Mouse (Mus musculus): Measurements from ENCODE around the gene Arhgef12. TPM values are rescaled to one million over a fixed set of nuclear protein-coding genes. Genes with fewer than 3 reads are reported as not detected.

The Arhgef12 gene
- polyA plus RNA-seq, 1 experiment from 2014 or later, result 15.9 TPM

DNA sequence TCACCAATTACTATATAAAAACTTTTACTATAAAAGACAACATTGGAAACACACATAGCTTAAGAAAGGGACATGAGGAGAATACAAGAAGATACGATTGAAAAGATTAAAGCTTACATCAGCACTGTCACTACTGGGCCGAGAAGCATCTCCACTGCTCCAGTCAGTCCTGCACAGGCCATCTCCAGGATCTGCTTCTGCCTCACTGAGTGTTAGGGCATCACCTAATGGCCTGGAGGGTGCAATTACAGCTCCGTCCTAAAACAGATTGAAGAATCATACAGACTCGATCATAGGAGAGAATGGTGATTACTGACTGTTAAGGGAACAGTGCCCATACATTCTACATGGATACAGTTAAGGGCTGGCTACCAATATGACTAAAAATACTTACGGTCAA, 91.3 kb downstream of the Arhgef12 start:
- Histone ChIP-seq H3K9me3 (ENCODE audit: control insufficient read depth, low read length) (no peaks in the 10 kb centered on the region), H3K4me2 (ENCODE audit: low read length) (no peak overlapping the region), H3K36me3 (ENCODE audit: control insufficient read depth, insufficient read depth, low read length) (peaks cover 42% of the 10 kb centered on the region), H3K9ac (ENCODE audit: low read length) (no peak overlapping the region), H3K27ac (ENCODE audit: low read depth) (no peak overlapping the region), H3K27me3 (replicated peaks; ENCODE audit: control insufficient read depth, insufficient read depth, low read length) (no peaks in the 10 kb centered on the region), H3K4me1 (replicated peaks; ENCODE audit: control insufficient read depth, insufficient read depth, low read length) (no peaks in the 10 kb centered on the region), H3K4me3 (ENCODE audit: low read depth, low read length) (no peak overlapping the region)
- no peak for ATAC-seq (replicated peaks; ENCODE audit: low FRiP score, low TSS enrichment, low read depth)
- WGBS, result 91% methylated on average over 5 of the region's 5 CpGs
- no peak for DNase-seq (ENCODE audit: low spot score)

DNA sequence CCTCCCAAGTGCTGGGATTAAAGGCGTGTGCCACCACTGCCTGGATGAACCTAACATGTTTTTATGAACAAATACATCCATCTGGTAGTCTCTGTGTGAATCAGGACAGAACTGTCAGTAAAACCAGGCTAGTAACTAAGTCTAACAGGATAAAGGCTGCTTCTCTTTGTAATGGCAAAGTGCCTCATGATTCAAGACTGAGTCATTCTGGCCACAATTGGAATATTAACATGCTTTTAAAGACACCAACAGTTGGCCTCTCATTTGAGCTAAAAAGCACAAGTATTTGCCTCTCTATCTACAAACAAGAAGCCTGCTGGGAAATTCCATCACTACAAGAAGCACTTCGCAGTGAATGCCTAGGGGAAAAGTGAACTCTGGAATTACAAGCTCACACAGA, 91.7 kb downstream of the Arhgef12 start:
- Histone ChIP-seq H3K27me3 (replicated peaks; ENCODE audit: control insufficient read depth, insufficient read depth, low read length) (no peaks in the 10 kb centered on the region), H3K36me3 (ENCODE audit: control insufficient read depth, insufficient read depth, low read length) (peaks cover 40% of the 10 kb centered on the region), H3K9me3 (ENCODE audit: control insufficient read depth, low read length) (no peaks in the 10 kb centered on the region), H3K4me1 (replicated peaks; ENCODE audit: control insufficient read depth, insufficient read depth, low read length) (no peaks in the 10 kb centered on the region), H3K4me2 (ENCODE audit: low read length) (no peak overlapping the region), H3K27ac (ENCODE audit: low read depth) (no peak overlapping the region), H3K4me3 (ENCODE audit: low read depth, low read length) (no peak overlapping the region), H3K9ac (ENCODE audit: low read length) (no peak overlapping the region)
- DNase-seq (ENCODE audit: low spot score) (no peak), ATAC-seq (replicated peaks; ENCODE audit: low FRiP score, low TSS enrichment, low read depth) (no peak)
- WGBS, result 85% methylated on average over 2 of the region's 2 CpGs

DNA sequence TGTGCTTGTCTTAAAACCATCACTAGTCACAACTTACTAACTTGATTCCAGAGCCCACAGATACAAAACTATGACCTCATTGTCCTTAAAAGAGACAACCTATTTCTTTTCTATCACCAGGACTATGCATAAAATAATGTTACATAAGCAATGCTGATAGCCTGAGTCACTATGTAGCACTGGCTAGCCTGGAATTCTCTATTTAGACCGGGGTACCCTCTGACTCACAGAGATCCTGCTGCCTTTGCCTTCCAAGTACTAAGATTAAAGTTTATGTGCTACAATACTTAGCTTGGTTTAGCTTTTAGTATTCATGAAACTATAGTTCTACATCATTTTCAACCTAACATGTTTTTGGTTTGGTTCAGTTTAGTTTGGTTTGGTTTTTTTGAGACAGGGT, 92.2 kb downstream of the Arhgef12 start:
- no peaks in the 10 kb centered on the region for H3K9me3 ChIP-seq (ENCODE audit: control insufficient read depth, low read length)
- DNase-seq (ENCODE audit: low spot score) (no peak), ATAC-seq (replicated peaks; ENCODE audit: low FRiP score, low TSS enrichment, low read depth) (no peak)
- no peak overlapping the region for H3K27ac ChIP-seq (ENCODE audit: low read depth)
- 97% methylated on average over 1 of the region's 1 CpGs for WGBS
- no peaks in the 10 kb centered on the region for H3K4me1 ChIP-seq (replicated peaks; ENCODE audit: control insufficient read depth, insufficient read depth, low read length)
- no peak overlapping the region for H3K4me2 ChIP-seq (ENCODE audit: low read length)
- H3K36me3 ChIP-seq (ENCODE audit: control insufficient read depth, insufficient read depth, low read length), result peaks cover 44% of the 10 kb centered on the region
- H3K27me3 ChIP-seq (replicated peaks; ENCODE audit: control insufficient read depth, insufficient read depth, low read length), result no peaks in the 10 kb centered on the region
- H3K4me3 ChIP-seq (ENCODE audit: low read depth, low read length), result no peak overlapping the region
- no peak overlapping the region for H3K9ac ChIP-seq (ENCODE audit: low read length)

DNA sequence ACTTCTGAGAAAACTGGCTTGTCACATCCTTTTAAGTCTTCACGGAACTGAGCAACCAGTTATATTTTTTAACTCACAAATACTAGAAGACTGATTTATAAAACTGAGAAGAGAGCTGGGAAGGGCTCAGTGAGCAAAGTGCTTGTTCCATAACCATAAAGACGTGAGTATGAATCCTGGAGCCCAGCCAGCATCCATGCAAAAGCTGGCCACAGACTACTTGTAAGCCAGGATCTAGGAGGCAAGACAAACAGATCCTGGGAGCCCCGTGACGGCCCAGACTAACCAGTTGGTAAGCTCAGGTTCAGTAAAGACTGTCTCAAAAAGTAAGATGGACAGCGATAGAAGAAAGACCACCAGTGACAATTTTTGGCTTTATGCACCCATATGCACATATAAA, 94.5 kb downstream of the Arhgef12 start:
- no peak overlapping the region for H3K9ac ChIP-seq (ENCODE audit: low read length)
- H3K4me3 ChIP-seq (ENCODE audit: low read depth, low read length), result no peak overlapping the region
- 81% methylated on average over 5 of the region's 5 CpGs for WGBS
- H3K27ac ChIP-seq (ENCODE audit: low read depth), result no peak overlapping the region
- H3K9me3 ChIP-seq (ENCODE audit: control insufficient read depth, low read length), result no peaks in the 10 kb centered on the region
- DNase-seq (ENCODE audit: low spot score), result no peak
- no peaks in the 10 kb centered on the region for H3K27me3 ChIP-seq (replicated peaks; ENCODE audit: control insufficient read depth, insufficient read depth, low read length)
- no peaks in the 10 kb centered on the region for H3K4me1 ChIP-seq (replicated peaks; ENCODE audit: control insufficient read depth, insufficient read depth, low read length)
- peaks cover 52% of the 10 kb centered on the region for H3K36me3 ChIP-seq (ENCODE audit: control insufficient read depth, insufficient read depth, low read length)
- ATAC-seq (replicated peaks; ENCODE audit: low FRiP score, low TSS enrichment, low read depth), result no peak
- no peak overlapping the region for H3K4me2 ChIP-seq (ENCODE audit: low read length)

DNA sequence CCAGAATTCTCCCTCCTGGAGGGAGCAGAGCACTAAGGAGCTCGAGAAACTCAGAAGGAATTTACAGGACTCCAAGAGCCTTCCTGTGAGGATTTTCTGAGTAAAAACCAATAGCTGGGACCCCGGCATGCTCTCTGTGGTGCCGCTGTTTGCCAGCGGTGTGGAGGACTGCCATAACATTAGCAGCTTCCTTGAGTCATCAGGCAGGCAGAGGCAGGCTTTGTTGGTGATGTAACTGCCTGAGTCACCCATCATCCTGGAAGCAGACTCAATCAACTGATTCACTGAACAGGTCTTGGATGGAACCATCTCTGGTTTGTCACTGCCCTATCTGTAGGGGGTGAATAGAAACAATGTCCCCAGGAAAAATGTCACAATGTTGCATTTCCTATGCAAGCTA, 96.0 kb downstream of the Arhgef12 start:
- Histone ChIP-seq H3K4me1 (replicated peaks; ENCODE audit: control insufficient read depth, insufficient read depth, low read length) (no peaks in the 10 kb centered on the region), H3K9ac (ENCODE audit: low read length) (no peak overlapping the region), H3K4me2 (ENCODE audit: low read length) (no peak overlapping the region), H3K27me3 (replicated peaks; ENCODE audit: control insufficient read depth, insufficient read depth, low read length) (no peaks in the 10 kb centered on the region), H3K36me3 (ENCODE audit: control insufficient read depth, insufficient read depth, low read length) (peaks cover 54% of the 10 kb centered on the region), H3K27ac (ENCODE audit: low read depth) (no peak overlapping the region), H3K4me3 (ENCODE audit: low read depth, low read length) (no peak overlapping the region), H3K9me3 (ENCODE audit: control insufficient read depth, low read length) (0 out of 2 replicates have a peak, but pooled peaks cover 2% of the 10 kb centered on the region)
- ATAC-seq (replicated peaks; ENCODE audit: low FRiP score, low TSS enrichment, low read depth) (no peak), DNase-seq (ENCODE audit: low spot score) (no peak)
- 76% methylated on average over 4 of the region's 4 CpGs for WGBS

DNA sequence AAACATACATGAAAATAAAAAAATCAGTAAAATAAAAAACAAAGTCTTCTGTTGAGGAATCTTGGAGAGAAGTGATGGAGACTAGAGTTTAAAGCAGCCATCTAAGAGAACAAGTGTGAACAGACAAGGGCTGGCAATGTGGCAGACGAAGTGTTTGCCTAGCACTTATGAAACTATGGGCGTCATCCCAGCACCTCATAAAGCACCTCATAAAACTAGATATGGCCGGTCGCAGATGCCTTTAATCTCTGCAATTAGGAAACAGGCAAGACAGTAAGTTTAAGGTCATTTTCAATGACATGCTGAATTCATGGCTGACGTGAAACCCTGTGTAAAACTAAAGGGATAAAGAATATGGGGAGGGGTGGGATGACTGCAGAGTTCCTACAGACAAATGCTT, 103.2 kb downstream of the Arhgef12 start:
- Histone ChIP-seq H3K4me2 (ENCODE audit: low read length) (no peak overlapping the region), H3K27me3 (replicated peaks; ENCODE audit: control insufficient read depth, insufficient read depth, low read length) (no peaks in the 10 kb centered on the region), H3K9ac (ENCODE audit: low read length) (no peak overlapping the region), H3K36me3 (ENCODE audit: control insufficient read depth, insufficient read depth, low read length) (peaks cover 85% of the 10 kb centered on the region), H3K4me3 (ENCODE audit: low read depth, low read length) (no peak overlapping the region), H3K9me3 (ENCODE audit: control insufficient read depth, low read length) (0 out of 2 replicates have a peak, but pooled peaks cover 2% of the 10 kb centered on the region), H3K27ac (ENCODE audit: low read depth) (no peak overlapping the region), H3K4me1 (replicated peaks; ENCODE audit: control insufficient read depth, insufficient read depth, low read length) (no peaks in the 10 kb centered on the region)
- DNase-seq (ENCODE audit: low spot score), result no peak
- no peak for ATAC-seq (replicated peaks; ENCODE audit: low FRiP score, low TSS enrichment, low read depth)
- 73% methylated on average over 5 of the region's 5 CpGs for WGBS

DNA sequence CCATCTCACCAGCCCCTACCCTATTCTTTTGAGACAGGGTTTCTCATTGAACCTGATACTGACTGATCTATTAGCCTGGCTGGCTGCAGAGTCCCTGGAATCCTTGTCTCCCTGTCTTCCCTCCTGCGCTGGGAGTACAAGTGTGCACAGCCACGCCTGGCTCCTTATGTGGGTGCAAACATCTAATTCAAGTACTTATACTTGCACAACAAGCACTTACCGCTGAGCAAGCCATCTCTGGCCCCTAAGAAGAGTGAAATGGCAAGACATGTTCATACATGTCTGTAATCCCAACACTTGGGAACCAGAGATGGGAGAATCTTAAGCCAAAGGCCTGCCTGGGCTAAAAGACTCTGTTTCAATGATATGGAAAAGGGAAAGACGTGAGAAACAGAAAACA, 104.0 kb downstream of the Arhgef12 start:
- WGBS, result 93% methylated on average over 4 of the region's 4 CpGs
- ATAC-seq (replicated peaks; ENCODE audit: low FRiP score, low TSS enrichment, low read depth) (no peak), DNase-seq (ENCODE audit: low spot score) (no peak)
- Histone ChIP-seq H3K9ac (ENCODE audit: low read length) (no peak overlapping the region), H3K4me3 (ENCODE audit: low read depth, low read length) (no peak overlapping the region), H3K4me2 (ENCODE audit: low read length) (no peak overlapping the region), H3K4me1 (replicated peaks; ENCODE audit: control insufficient read depth, insufficient read depth, low read length) (no peaks in the 10 kb centered on the region), H3K36me3 (ENCODE audit: control insufficient read depth, insufficient read depth, low read length) (peaks cover 90% of the 10 kb centered on the region), H3K27me3 (replicated peaks; ENCODE audit: control insufficient read depth, insufficient read depth, low read length) (no peaks in the 10 kb centered on the region), H3K27ac (ENCODE audit: low read depth) (no peak overlapping the region), H3K9me3 (ENCODE audit: control insufficient read depth, low read length) (0 out of 2 replicates have a peak, but pooled peaks cover 2% of the 10 kb centered on the region)

DNA sequence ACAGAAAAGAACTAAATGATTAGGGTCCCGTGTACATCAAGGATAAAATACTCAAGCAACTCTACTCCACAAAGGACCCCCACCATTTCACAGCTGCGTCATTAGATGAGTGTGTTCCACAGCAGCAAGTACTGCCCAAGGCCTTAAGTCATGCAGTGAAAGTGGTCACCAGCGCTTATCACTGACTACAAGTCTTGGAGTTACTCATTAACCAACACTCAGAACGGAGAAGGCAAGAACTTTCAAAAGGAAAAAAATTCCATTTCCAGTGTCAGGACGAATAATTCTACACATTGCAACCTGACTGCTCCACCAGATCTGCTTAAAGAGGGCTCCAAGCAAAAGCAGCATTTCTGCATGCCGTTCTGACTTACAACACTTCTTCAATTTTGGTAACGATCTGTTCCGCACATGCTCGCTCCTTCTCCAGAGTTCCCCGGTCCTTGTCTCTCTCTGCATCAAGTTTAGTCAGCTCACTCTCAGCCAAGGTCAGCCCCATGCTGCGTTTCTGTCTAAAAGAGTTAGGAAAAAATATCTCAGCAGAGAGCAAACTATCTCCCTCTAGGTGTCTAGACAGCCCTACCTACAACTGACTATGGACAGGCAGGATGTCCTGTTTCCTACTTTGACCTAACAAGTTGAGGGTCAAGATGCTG, 106.3 kb downstream of the Arhgef12 start:
- H3K27me3 ChIP-seq (replicated peaks; ENCODE audit: control insufficient read depth, insufficient read depth, low read length), result no peaks in the 10 kb centered on the region
- 80% methylated on average over 11 of the region's 11 CpGs for WGBS
- peaks cover 92% of the 10 kb centered on the region for H3K36me3 ChIP-seq (ENCODE audit: control insufficient read depth, insufficient read depth, low read length)
- no peak overlapping the region for H3K9ac ChIP-seq (ENCODE audit: low read length)
- H3K9me3 ChIP-seq (ENCODE audit: control insufficient read depth, low read length), result no peaks in the 10 kb centered on the region
- H3K27ac ChIP-seq (ENCODE audit: low read depth), result no peak overlapping the region
- DNase-seq (ENCODE audit: low spot score) (no peak), ATAC-seq (replicated peaks; ENCODE audit: low FRiP score, low TSS enrichment, low read depth) (no peak)
- no peak overlapping the region for H3K4me2 ChIP-seq (ENCODE audit: low read length)
- H3K4me1 ChIP-seq (replicated peaks; ENCODE audit: control insufficient read depth, insufficient read depth, low read length), result no peaks in the 10 kb centered on the region
- no peak overlapping the region for H3K4me3 ChIP-seq (ENCODE audit: low read depth, low read length)

DNA sequence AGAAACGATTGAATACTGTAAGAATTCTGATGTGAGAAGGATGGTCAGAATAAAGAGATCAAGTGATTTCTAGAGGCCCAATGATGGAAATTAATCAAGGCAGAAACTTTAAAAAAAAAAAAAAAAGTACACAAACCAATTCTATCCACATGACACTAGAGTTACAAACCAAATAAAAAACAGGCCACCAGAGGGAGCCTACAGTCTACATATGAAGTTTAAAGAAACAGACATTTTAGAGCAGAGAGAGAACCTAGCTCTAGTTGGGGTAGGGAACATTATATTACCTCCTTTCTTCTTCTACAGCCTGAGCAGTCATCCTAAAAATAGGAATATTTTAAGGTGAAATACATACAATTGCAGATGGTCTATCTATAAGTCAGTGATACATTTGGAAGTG, 107.0 kb downstream of the Arhgef12 start:
- no peak for DNase-seq (ENCODE audit: low spot score)
- no peak; the same call in 1 of the 2 replicates for ATAC-seq (replicated peaks; ENCODE audit: low FRiP score, low TSS enrichment, low read depth)
- WGBS, result 90% methylated on average over 1 of the region's 1 CpGs
- Histone ChIP-seq H3K4me3 (ENCODE audit: low read depth, low read length) (no peak overlapping the region), H3K9me3 (ENCODE audit: control insufficient read depth, low read length) (no peaks in the 10 kb centered on the region), H3K27ac (ENCODE audit: low read depth) (no peak overlapping the region), H3K36me3 (ENCODE audit: control insufficient read depth, insufficient read depth, low read length) (peaks cover 93% of the 10 kb centered on the region), H3K4me1 (replicated peaks; ENCODE audit: control insufficient read depth, insufficient read depth, low read length) (no peaks in the 10 kb centered on the region), H3K27me3 (replicated peaks; ENCODE audit: control insufficient read depth, insufficient read depth, low read length) (no peaks in the 10 kb centered on the region), H3K4me2 (ENCODE audit: low read length) (no peak overlapping the region), H3K9ac (ENCODE audit: low read length) (no peak overlapping the region)
